Mouse (Mus musculus): ENCODE data around the gene Nfatc3. TPM values are rescaled to one million over a fixed set of nuclear protein-coding genes. Genes with fewer than 3 reads are reported as not detected.

The Nfatc3 gene
- polyA plus RNA-seq, 1 experiment from 2014 or later: 2.5 TPM

GRCm38 (mm10) chr8:106074236-106074635 is 15.6 kb downstream of the Nfatc3 start:
- ATAC-seq (ENCODE audit: low FRiP score, low TSS enrichment) (no peak), DNase-seq (ENCODE audit: low spot score) (no peak)
- no peak overlapping the region for H3K27ac ChIP-seq (replicated peaks)
- no peaks in the 10 kb centered on the region for H3K9me3 ChIP-seq (ENCODE audit: control insufficient read depth, low read length)
- H3K36me3 ChIP-seq (ENCODE audit: control insufficient read depth, insufficient read depth, low read length): no peaks in the 10 kb centered on the region
- no peak overlapping the region for H3K4me3 ChIP-seq (ENCODE audit: low read depth, low read length)
- no peak overlapping the region for H3K9ac ChIP-seq (ENCODE audit: low read length)
- H3K4me1 ChIP-seq (replicated peaks; ENCODE audit: control insufficient read depth, insufficient read depth): no peaks in the 10 kb centered on the region
- no peaks in the 10 kb centered on the region for H3K27me3 ChIP-seq (ENCODE audit: control insufficient read depth, insufficient read depth, low read length)
- no peak overlapping the region for H3K4me2 ChIP-seq (replicated peaks; ENCODE audit: low read depth)
- TF ChIP-seq CTCF (IDR thresholded peaks at IDR 0.05; ENCODE audit: low read depth) (no peak), EP300 (optimal IDR thresholded peaks at IDR 0.05) (no peak)

GRCm38 (mm10) chr8:106074659-106075058 is 16.0 kb downstream of the Nfatc3 start:
- TF ChIP-seq EP300 (optimal IDR thresholded peaks at IDR 0.05) (no peak), CTCF (IDR thresholded peaks at IDR 0.05; ENCODE audit: low read depth) (no peak)
- no peak for ATAC-seq (ENCODE audit: low FRiP score, low TSS enrichment)
- Histone ChIP-seq H3K4me1 (replicated peaks; ENCODE audit: control insufficient read depth, insufficient read depth) (no peaks in the 10 kb centered on the region), H3K9ac (ENCODE audit: low read length) (no peak overlapping the region), H3K27me3 (ENCODE audit: control insufficient read depth, insufficient read depth, low read length) (no peaks in the 10 kb centered on the region), H3K36me3 (ENCODE audit: control insufficient read depth, insufficient read depth, low read length) (no peaks in the 10 kb centered on the region), H3K9me3 (ENCODE audit: control insufficient read depth, low read length) (no peaks in the 10 kb centered on the region), H3K4me2 (replicated peaks; ENCODE audit: low read depth) (no peak overlapping the region), H3K4me3 (ENCODE audit: low read depth, low read length) (no peak overlapping the region), H3K27ac (replicated peaks) (no peak overlapping the region)
- no peak for DNase-seq (ENCODE audit: low spot score)
- 53% methylated on average over 1 of the region's 1 CpGs for WGBS

GRCm38 (mm10) chr8:106075161-106075862 is 16.7 kb downstream of the Nfatc3 start:
- no peaks in the 10 kb centered on the region for H3K36me3 ChIP-seq (ENCODE audit: control insufficient read depth, insufficient read depth, low read length)
- no peaks in the 10 kb centered on the region for H3K27me3 ChIP-seq (ENCODE audit: control insufficient read depth, insufficient read depth, low read length)
- H3K9me3 ChIP-seq (ENCODE audit: control insufficient read depth, low read length): no peaks in the 10 kb centered on the region
- H3K27ac ChIP-seq (replicated peaks): no peak overlapping the region
- WGBS: 69% methylated on average over 9 of the region's 9 CpGs
- no peak overlapping the region for H3K9ac ChIP-seq (ENCODE audit: low read length)
- peak; percentile 68 for TF ChIP-seq CTCF (IDR thresholded peaks at IDR 0.05; ENCODE audit: low read depth)
- no peak for TF ChIP-seq EP300 (optimal IDR thresholded peaks at IDR 0.05)
- no peaks in the 10 kb centered on the region for H3K4me1 ChIP-seq (replicated peaks; ENCODE audit: control insufficient read depth, insufficient read depth)
- DNase-seq (ENCODE audit: low spot score): no peak
- ATAC-seq (ENCODE audit: low FRiP score, low TSS enrichment): peak; percentile 35; the same call in 1 of the 2 replicates
- H3K4me3 ChIP-seq (ENCODE audit: low read depth, low read length): no peak overlapping the region
- no peak overlapping the region for H3K4me2 ChIP-seq (replicated peaks; ENCODE audit: low read depth)

GRCm38 (mm10) chr8:106075863-106076174 is 17.2 kb downstream of the Nfatc3 start:
- Histone ChIP-seq H3K27me3 (ENCODE audit: control insufficient read depth, insufficient read depth, low read length) (no peaks in the 10 kb centered on the region), H3K4me3 (ENCODE audit: low read depth, low read length) (no peak overlapping the region), H3K4me2 (replicated peaks; ENCODE audit: low read depth) (no peak overlapping the region), H3K9ac (ENCODE audit: low read length) (no peak overlapping the region), H3K36me3 (ENCODE audit: control insufficient read depth, insufficient read depth, low read length) (no peaks in the 10 kb centered on the region), H3K9me3 (ENCODE audit: control insufficient read depth, low read length) (no peaks in the 10 kb centered on the region), H3K4me1 (replicated peaks; ENCODE audit: control insufficient read depth, insufficient read depth) (no peaks in the 10 kb centered on the region), H3K27ac (replicated peaks) (no peak overlapping the region)
- 93% methylated on average over 5 of the region's 5 CpGs for WGBS
- TF ChIP-seq CTCF (IDR thresholded peaks at IDR 0.05; ENCODE audit: low read depth): no peak
- TF ChIP-seq EP300 (optimal IDR thresholded peaks at IDR 0.05): no peak
- DNase-seq (ENCODE audit: low spot score) (no peak), ATAC-seq (ENCODE audit: low FRiP score, low TSS enrichment) (no peak)

GRCm38 (mm10) chr8:106076612-106077011 is 18.0 kb downstream of the Nfatc3 start:
- no peak for DNase-seq (ENCODE audit: low spot score)
- 0 out of 2 replicates have a peak, but pooled peaks cover 2% of the 10 kb centered on the region for H3K36me3 ChIP-seq (ENCODE audit: control insufficient read depth, insufficient read depth, low read length)
- H3K27ac ChIP-seq (replicated peaks): no peak overlapping the region
- 77% methylated on average over 5 of the region's 5 CpGs for WGBS
- no peaks in the 10 kb centered on the region for H3K9me3 ChIP-seq (ENCODE audit: control insufficient read depth, low read length)
- no peak overlapping the region for H3K4me3 ChIP-seq (ENCODE audit: low read depth, low read length)
- no peaks in the 10 kb centered on the region for H3K27me3 ChIP-seq (ENCODE audit: control insufficient read depth, insufficient read depth, low read length)
- no peak overlapping the region for H3K4me2 ChIP-seq (replicated peaks; ENCODE audit: low read depth)
- ATAC-seq (ENCODE audit: low FRiP score, low TSS enrichment): no peak
- no peak overlapping the region for H3K9ac ChIP-seq (ENCODE audit: low read length)
- no peaks in the 10 kb centered on the region for H3K4me1 ChIP-seq (replicated peaks; ENCODE audit: control insufficient read depth, insufficient read depth)
- TF ChIP-seq CTCF (IDR thresholded peaks at IDR 0.05; ENCODE audit: low read depth) (peak; percentile 67), EP300 (optimal IDR thresholded peaks at IDR 0.05) (no peak)

GRCm38 (mm10) chr8:106077452-106078067 is 18.9 kb downstream of the Nfatc3 start:
- WGBS: 96% methylated on average over 1 of the region's 1 CpGs
- ATAC-seq (ENCODE audit: low FRiP score, low TSS enrichment): no peak
- Histone ChIP-seq H3K4me2 (replicated peaks; ENCODE audit: low read depth) (no peak overlapping the region), H3K27ac (replicated peaks) (no peak overlapping the region), H3K27me3 (ENCODE audit: control insufficient read depth, insufficient read depth, low read length) (no peaks in the 10 kb centered on the region), H3K36me3 (ENCODE audit: control insufficient read depth, insufficient read depth, low read length) (0 out of 2 replicates have a peak, but pooled peaks cover 2% of the 10 kb centered on the region), H3K4me1 (replicated peaks; ENCODE audit: control insufficient read depth, insufficient read depth) (no peaks in the 10 kb centered on the region), H3K9me3 (ENCODE audit: control insufficient read depth, low read length) (no peaks in the 10 kb centered on the region), H3K9ac (ENCODE audit: low read length) (no peak overlapping the region), H3K4me3 (ENCODE audit: low read depth, low read length) (no peak overlapping the region)
- TF ChIP-seq CTCF (IDR thresholded peaks at IDR 0.05; ENCODE audit: low read depth) (peak; percentile 51), EP300 (optimal IDR thresholded peaks at IDR 0.05) (no peak)
- no peak for DNase-seq (ENCODE audit: low spot score)

All from stomach, postnatal 0 days (tissue).